Mouse (Mus musculus) brain, embryonic 14.5 days (tissue): Measurements from ENCODE around the gene Cenpn. TPM values are rescaled to one million over a fixed set of nuclear protein-coding genes. Genes with fewer than 3 reads are reported as not detected.

Source experiments
- DNase-seq: peaks from one replicate; pipeline ENCODE4 v3.0.0-alpha.2; 2011; ENCODE audit warnings: low read depth
- CTCF ChIP-seq: fragments of 200-500 bp; IDR thresholded peaks from 2 replicates; pipeline ENCODE4 v1.5.1; 2012; ENCODE audit warnings: inconsistent platforms, mild to moderate bottlenecking, moderate library complexity, borderline replicate concordance; ENCODE audit not compliant: insufficient read depth, insufficient read length; ENCODE audit errors: extremely low read depth
- POLR2A ChIP-seq: fragments of 200-500 bp; IDR thresholded peaks from 2 replicates; pipeline ENCODE4 v1.6.1; 2012; ENCODE audit warnings: mild to moderate bottlenecking, inconsistent platforms, borderline replicate concordance; ENCODE audit not compliant: poor library complexity, insufficient read depth, insufficient read length, severe bottlenecking; ENCODE audit errors: extremely low read depth
- polyA plus RNA-seq: library from polyadenylated mRNA; depleted of rRNA; stranded (reverse); fragments of >200 nt; gene quantifications from 2 replicates; pipeline ENCODE4 v1.2.3, GENCODE M21; 2012

The Cenpn gene
- polyA plus RNA-seq, 1 experiment, result 12.0 TPM

- peak; percentile 93 for DNase-seq
- TF ChIP-seq POLR2A, result peak; percentile 94
- TF ChIP-seq CTCF, result peak; percentile 77
These were observed 21.6 kb downstream of the Cenpn start, which contains the start of gene Atmin for GRCm38 (mm10) chr8:116943161-116943554. Gene Atmin (plus strand): TSS chr8:116943393.

DNA sequence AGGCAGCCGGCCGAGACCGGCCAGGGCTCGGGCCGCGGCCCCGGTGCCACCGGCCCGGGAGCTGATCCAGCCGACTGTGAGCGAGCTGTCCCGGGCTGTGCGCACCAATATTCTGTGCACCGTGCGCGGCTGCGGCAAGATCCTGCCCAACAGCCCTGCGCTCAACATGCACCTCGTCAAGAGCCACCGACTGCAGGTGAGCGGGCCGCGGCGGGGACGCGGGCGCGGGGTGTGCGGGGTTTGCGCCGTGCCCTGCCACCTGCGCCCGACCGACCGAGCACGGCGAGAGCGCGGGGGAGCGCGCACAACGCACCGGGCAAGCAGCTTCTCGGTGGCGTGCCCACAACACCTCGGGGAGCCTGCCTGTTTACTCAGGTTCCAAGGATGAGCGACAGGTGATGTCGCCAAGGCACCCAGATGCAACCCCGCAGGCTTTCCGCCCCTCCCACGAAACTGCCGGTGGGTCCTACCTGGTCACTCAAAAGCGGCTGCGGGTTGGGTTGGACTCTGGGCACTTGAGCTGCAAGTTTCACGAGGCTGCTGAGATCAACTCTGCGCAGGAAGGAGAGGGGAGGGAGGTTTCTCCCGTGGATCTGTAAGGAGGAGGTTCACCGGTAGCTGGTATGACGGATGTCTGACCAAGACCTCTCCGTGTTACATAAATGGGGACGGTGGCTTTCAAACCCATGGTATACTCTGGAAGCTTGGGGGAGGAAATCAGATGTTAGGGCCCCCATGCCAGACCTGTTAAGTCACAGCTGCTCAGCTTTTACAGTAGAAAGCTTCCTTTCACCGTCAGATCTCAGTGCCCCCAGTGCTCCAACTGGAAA, 22.2 kb downstream of the Cenpn start:
- TF ChIP-seq POLR2A (no peak), CTCF (no peak)
- DNase-seq, result peak; percentile 25

DNA sequence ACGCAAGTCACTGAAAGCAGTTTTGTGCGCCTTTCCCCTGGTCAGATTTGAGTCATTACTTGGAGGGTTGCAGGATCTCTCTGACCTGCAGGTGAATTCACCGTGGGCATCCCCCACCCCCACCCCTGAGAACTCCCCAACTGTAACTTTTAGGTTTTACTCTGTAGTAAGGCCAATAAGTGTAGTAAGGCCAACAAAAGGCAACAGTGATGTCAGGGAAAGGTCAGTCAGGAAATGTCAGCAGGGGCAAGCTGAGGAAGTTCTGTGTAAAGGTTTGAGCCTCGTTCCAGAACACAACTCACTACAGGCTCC, 22.8 kb downstream of the Cenpn start:
- TF ChIP-seq POLR2A (no peak), CTCF (no peak)
- DNase-seq, result no peak

GRCm38 (mm10) chr8:116945169-116945910, 23.8 kb downstream of the Cenpn start:
- no peak for DNase-seq
- TF ChIP-seq CTCF (no peak), POLR2A (no peak)

GRCm38 (mm10) chr8:116946268-116946838, 24.8 kb downstream of the Cenpn start:
- no peak for TF ChIP-seq POLR2A
- TF ChIP-seq CTCF, result no peak

DNA sequence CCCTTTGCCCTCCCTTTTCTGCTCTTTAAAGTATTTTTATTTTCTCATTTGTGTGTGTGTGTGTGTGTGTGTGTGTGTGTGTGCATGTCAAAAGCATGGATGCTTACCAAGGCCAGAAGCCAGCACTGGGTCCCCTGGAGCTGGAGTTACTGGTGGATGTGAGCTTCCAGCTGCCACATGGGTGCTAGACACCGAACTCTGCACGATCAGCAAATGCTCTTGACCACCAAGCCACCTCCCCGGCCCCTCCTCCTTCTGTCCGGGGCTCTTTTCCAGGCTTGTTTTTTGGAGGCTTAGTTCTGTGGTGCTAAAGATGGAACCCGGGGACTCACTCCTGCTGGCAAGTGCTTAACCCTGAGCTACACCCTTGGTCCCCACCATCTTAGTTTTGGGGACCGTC, 25.3 kb downstream of the Cenpn start:
- no peak for TF ChIP-seq POLR2A
- TF ChIP-seq CTCF, result no peak
- DNase-seq, result no peak

More at GRCm38 (mm10) chr8:116946268-116946838, 24.8 kb downstream of the Cenpn start:
- DNase-seq, result no peak

DNA sequence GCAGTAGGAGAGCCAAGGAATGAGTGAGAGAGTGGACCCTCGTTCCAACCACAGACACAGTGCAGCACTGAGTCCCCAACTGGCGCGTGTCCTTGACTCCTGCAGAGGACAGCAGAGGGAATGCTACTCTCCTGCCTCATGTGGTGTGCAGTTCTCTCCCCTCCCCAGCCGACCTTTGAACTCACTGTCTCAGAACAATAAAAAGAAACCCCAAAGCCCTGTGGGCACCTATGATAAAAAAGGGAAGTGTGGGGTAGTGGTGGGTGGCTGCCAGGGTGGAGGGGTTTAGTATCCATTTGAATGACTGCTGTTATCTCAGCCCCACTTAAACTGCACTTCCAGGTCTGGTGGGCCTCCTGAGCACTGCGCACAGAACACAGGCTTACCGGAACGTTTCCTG, 26.1 kb downstream of the Cenpn start:
- TF ChIP-seq CTCF (no peak), POLR2A (no peak)

DNA sequence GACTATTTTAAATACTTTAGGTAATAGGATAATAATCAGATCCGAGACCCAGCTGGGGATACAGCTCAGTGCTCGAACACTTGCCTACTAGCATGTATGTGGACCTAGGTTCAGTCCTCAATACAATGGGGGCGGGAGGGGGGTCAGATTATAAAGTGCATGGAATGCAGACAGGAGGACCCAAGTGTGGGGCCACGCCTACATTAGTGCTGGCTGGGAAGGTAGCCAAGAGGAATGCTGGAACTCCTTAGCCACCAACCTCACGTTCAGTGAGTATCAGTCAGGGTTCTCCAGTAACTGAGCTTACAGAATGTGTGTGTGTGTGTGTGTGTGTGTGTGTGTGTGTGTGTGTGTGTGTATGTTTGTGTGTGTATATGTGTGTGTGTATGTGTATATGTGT, 29.8 kb downstream of the Cenpn start:
- TF ChIP-seq CTCF (no peak), POLR2A (no peak)
- peak; percentile 22 for DNase-seq

More for the DNA sequence above, 26.1 kb downstream of the Cenpn start:
- DNase-seq, result no peak

- TF ChIP-seq POLR2A (no peak), CTCF (no peak)
- no peak for DNase-seq
These were observed 30.2 kb downstream of the Cenpn start for GRCm38 (mm10) chr8:116951778-116952177.

GRCm38 (mm10) chr8:116952428-116952827, 30.9 kb downstream of the Cenpn start:
- no peak for TF ChIP-seq CTCF
- TF ChIP-seq POLR2A, result no peak
- DNase-seq, result no peak

DNA sequence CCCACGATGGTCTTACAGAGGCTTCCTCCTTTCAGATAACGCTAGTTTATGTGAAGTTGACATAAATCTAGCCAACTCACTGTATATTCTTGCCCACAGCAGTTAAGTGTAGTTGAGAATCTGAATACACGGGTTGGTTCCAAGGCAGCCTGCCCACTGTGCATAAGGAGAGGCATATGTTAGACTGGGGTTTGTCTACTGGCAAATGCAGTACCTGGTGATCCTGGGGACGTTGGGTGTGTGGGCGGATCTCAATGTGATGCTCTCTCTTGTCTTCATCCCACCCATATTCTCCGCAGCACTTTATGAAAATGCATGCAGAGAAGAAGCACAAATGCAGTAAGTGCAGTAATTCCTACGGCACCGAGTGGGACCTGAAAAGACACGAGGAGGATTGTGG, 32.9 kb downstream of the Cenpn start:
- no peak for TF ChIP-seq CTCF
- TF ChIP-seq POLR2A, result no peak
- DNase-seq, result no peak
